Mouse (Mus musculus): ENCODE results near the gene Foxm1. TPM values are rescaled to one million over a fixed set of nuclear protein-coding genes. Genes with fewer than 3 reads are reported as not detected.
"Not testable (repeated sequence)": the region's sequence is repeated elsewhere in the genome, so short reads cannot be mapped to it uniquely, and the experiment has no call there.

The Foxm1 gene
- total RNA-seq, 1 experiment: 24.1 TPM

GRCm38 (mm10) chr6:128375192-128375591 lies 12.4 kb downstream of the Foxm1 start, which contains the start of the genes Tex52 and Gm44596:
Gene Tex52 (plus strand): TSS chr6:128375456.
Gene Gm44596 (plus strand): TSS chr6:128375503.
- Histone ChIP-seq H3K4me3 (ENCODE audit: insufficient read depth in 1 of 2, low read depth in 1 of 2, low read length in 2 of 2, poor library complexity in 1 of 2, severe bottlenecking in 1 of 2) (no peak within 1 kb of the TSS), H3K36me3 (ENCODE audit: control insufficient read depth, insufficient read depth, low read length, poor library complexity, severe bottlenecking) (peaks cover 41% of the 10 kb centered on the region), H3K9ac (ENCODE audit: insufficient read depth, low read depth, low read length, poor library complexity, severe bottlenecking) (no peak within 1 kb of the TSS), H3K9me3 (ENCODE audit: control insufficient read depth, insufficient read depth, low read depth, low read length) (no peaks in the 10 kb centered on the region), H3K4me1 (ENCODE audit: control insufficient read depth in 2 of 2, insufficient read depth in 2 of 2, low read length in 2 of 2, poor library complexity in 1 of 2) (no peaks in the 10 kb centered on the region; a peak in 1 of 4 replicates), H3K27ac (ENCODE audit: insufficient read depth, low read depth, low read length, poor library complexity, severe bottlenecking) (no peak within 1 kb of the TSS)
- in situ Hi-C loops (cut with MboI; ENCODE audit: low sequenced_read_pairs in 2 of 2, unreplicated experiment in 2 of 2): no loop called here
- TF ChIP-seq MAFK (IDR thresholded peaks at IDR 0.05; ENCODE audit: insufficient read depth, low read depth, low read length): no peak
- no peak for TF ChIP-seq CHD2 (IDR thresholded peaks at IDR 0.05; ENCODE audit: low read depth, low read length)
- TF ChIP-seq ZC3H11A (IDR thresholded peaks at IDR 0.05; ENCODE audit: borderline replicate concordance, low read depth, low read length): no peak
- no peak for TF ChIP-seq HCFC1 (IDR thresholded peaks at IDR 0.05; ENCODE audit: borderline replicate concordance, insufficient read depth, low read length)
- TF ChIP-seq ZNF384 (IDR thresholded peaks at IDR 0.05; ENCODE audit: low read depth, low read length): no peak
- no peak for DNase-seq (ENCODE audit: low read depth, low spot score)

GRCm38 (mm10) chr6:128376371-128377085 lies 13.8 kb downstream of the Foxm1 start:
- no peak overlapping the region for H3K27ac ChIP-seq (ENCODE audit: insufficient read depth, low read depth, low read length, poor library complexity, severe bottlenecking)
- no peaks in the 10 kb centered on the region for H3K9me3 ChIP-seq (ENCODE audit: control insufficient read depth, insufficient read depth, low read depth, low read length)
- H3K4me1 ChIP-seq (ENCODE audit: control insufficient read depth in 2 of 2, insufficient read depth in 2 of 2, low read length in 2 of 2, poor library complexity in 1 of 2): no peaks in the 10 kb centered on the region; a peak in 1 of 4 replicates
- H3K9ac ChIP-seq (ENCODE audit: insufficient read depth, low read depth, low read length, poor library complexity, severe bottlenecking): no peak overlapping the region
- H3K36me3 ChIP-seq (ENCODE audit: control insufficient read depth, insufficient read depth, low read length, poor library complexity, severe bottlenecking): peaks cover 28% of the 10 kb centered on the region
- in situ Hi-C loops (cut with MboI; ENCODE audit: low sequenced_read_pairs in 2 of 2, unreplicated experiment in 2 of 2): no loop called here
- H3K4me3 ChIP-seq (ENCODE audit: insufficient read depth in 1 of 2, low read depth in 1 of 2, low read length in 2 of 2, poor library complexity in 1 of 2, severe bottlenecking in 1 of 2): no peak overlapping the region
- TF ChIP-seq HCFC1 (IDR thresholded peaks at IDR 0.05; ENCODE audit: borderline replicate concordance, insufficient read depth, low read length) (no peak), ZNF384 (IDR thresholded peaks at IDR 0.05; ENCODE audit: low read depth, low read length) (no peak), MAFK (IDR thresholded peaks at IDR 0.05; ENCODE audit: insufficient read depth, low read depth, low read length) (no peak), ZC3H11A (IDR thresholded peaks at IDR 0.05; ENCODE audit: borderline replicate concordance, low read depth, low read length) (no peak), CHD2 (IDR thresholded peaks at IDR 0.05; ENCODE audit: low read depth, low read length) (no peak)
- no peak for DNase-seq (ENCODE audit: low read depth, low spot score)

GRCm38 (mm10) chr6:128379636-128380035 lies 16.9 kb downstream of the Foxm1 start:
- Histone ChIP-seq H3K9me3 (ENCODE audit: control insufficient read depth, insufficient read depth, low read depth, low read length) (no peaks in the 10 kb centered on the region), H3K27ac (ENCODE audit: insufficient read depth, low read depth, low read length, poor library complexity, severe bottlenecking) (no peak overlapping the region), H3K4me3 (ENCODE audit: insufficient read depth in 1 of 2, low read depth in 1 of 2, low read length in 2 of 2, poor library complexity in 1 of 2, severe bottlenecking in 1 of 2) (no peak overlapping the region), H3K4me1 (ENCODE audit: control insufficient read depth in 2 of 2, insufficient read depth in 2 of 2, low read length in 2 of 2, poor library complexity in 1 of 2) (no peaks in the 10 kb centered on the region; a peak in 1 of 4 replicates), H3K9ac (ENCODE audit: insufficient read depth, low read depth, low read length, poor library complexity, severe bottlenecking) (no peak overlapping the region), H3K36me3 (ENCODE audit: control insufficient read depth, insufficient read depth, low read length, poor library complexity, severe bottlenecking) (no peaks in the 10 kb centered on the region; the same call in 1 of the 2 replicates)
- in situ Hi-C loops (cut with MboI; ENCODE audit: low sequenced_read_pairs in 2 of 2, unreplicated experiment in 2 of 2): no loop called here
- no peak for DNase-seq (ENCODE audit: low read depth, low spot score)
- TF ChIP-seq ZNF384 (IDR thresholded peaks at IDR 0.05; ENCODE audit: low read depth, low read length): no peak
- TF ChIP-seq HCFC1 (IDR thresholded peaks at IDR 0.05; ENCODE audit: borderline replicate concordance, insufficient read depth, low read length): no peak
- no peak for TF ChIP-seq CHD2 (IDR thresholded peaks at IDR 0.05; ENCODE audit: low read depth, low read length)
- no peak for TF ChIP-seq ZC3H11A (IDR thresholded peaks at IDR 0.05; ENCODE audit: borderline replicate concordance, low read depth, low read length)
- TF ChIP-seq MAFK (IDR thresholded peaks at IDR 0.05; ENCODE audit: insufficient read depth, low read depth, low read length): no peak

- H3K36me3 ChIP-seq (ENCODE audit: control insufficient read depth, insufficient read depth, low read length, poor library complexity, severe bottlenecking); H3K4me3 ChIP-seq (ENCODE audit: insufficient read depth in 1 of 2, low read depth in 1 of 2, low read length in 2 of 2, poor library complexity in 1 of 2, severe bottlenecking in 1 of 2); H3K4me1 ChIP-seq (ENCODE audit: control insufficient read depth in 2 of 2, insufficient read depth in 2 of 2, low read length in 2 of 2, poor library complexity in 1 of 2); DNase-seq (ENCODE audit: low read depth, low spot score); H3K27ac ChIP-seq (ENCODE audit: insufficient read depth, low read depth, low read length, poor library complexity, severe bottlenecking); in situ Hi-C loops (cut with MboI; ENCODE audit: low sequenced_read_pairs in 2 of 2, unreplicated experiment in 2 of 2); H3K9me3 ChIP-seq (ENCODE audit: control insufficient read depth, insufficient read depth, low read depth, low read length); H3K9ac ChIP-seq (ENCODE audit: insufficient read depth, low read depth, low read length, poor library complexity, severe bottlenecking): not testable (repeated sequence)
Observed at GRCm38 (mm10) chr6:128380594-128381167, 17.9 kb downstream of the Foxm1 start.
